Mouse (Mus musculus) layer of hippocampus, adult 11-12 months (tissue): Measurements from ENCODE around the gene Phactr4.

Experiments used
- DNase-seq: peaks from one replicate; pipeline ENCODE4 v3.0.0; 2022; ENCODE audit warnings: low spot score

Phactr4 gene

GRCm38 (mm10) chr4:132369953-132370750 lies 52.1 kb downstream of the Phactr4 start:
- no peak for DNase-seq

- DNase-seq: no peak
These were observed 54.6 kb downstream of the Phactr4 start for GRCm38 (mm10) chr4:132367480-132368201.

GRCm38 (mm10) chr4:132365450-132366060 lies 56.7 kb downstream of the Phactr4 start:
- DNase-seq: no peak

- DNase-seq: no peak
These were observed 58.8 kb downstream of the Phactr4 start for GRCm38 (mm10) chr4:132363487-132363886.

- no peak for DNase-seq
These were observed 62.8 kb downstream of the Phactr4 start for GRCm38 (mm10) chr4:132359510-132359909.

GRCm38 (mm10) chr4:132356170-132356569 lies 66.1 kb downstream of the Phactr4 start:
- peak; percentile 16 for DNase-seq

- DNase-seq: no peak
These were observed 66.9 kb downstream of the Phactr4 start for GRCm38 (mm10) chr4:132355403-132355802.

- no peak for DNase-seq
These were observed 67.7 kb downstream of the Phactr4 start for GRCm38 (mm10) chr4:132354571-132354970.

GRCm38 (mm10) chr4:132353481-132353885 lies 68.8 kb downstream of the Phactr4 start, which contains the start of gene Rcc1:
Gene Rcc1, minus strand, starts transcription at chr4:132353605.
- peak; percentile 90 for DNase-seq

GRCm38 (mm10) chr4:132352739-132353138 lies 69.5 kb downstream of the Phactr4 start:
- no peak for DNase-seq

GRCm38 (mm10) chr4:132351401-132351800 lies 70.9 kb downstream of the Phactr4 start:
- DNase-seq: no peak

GRCm38 (mm10) chr4:132350854-132351253 lies 71.4 kb downstream of the Phactr4 start:
- DNase-seq: no peak

- DNase-seq: no peak
These were observed 72.1 kb downstream of the Phactr4 start for GRCm38 (mm10) chr4:132350123-132350740.

- no peak for DNase-seq
These were observed 72.7 kb downstream of the Phactr4 start for GRCm38 (mm10) chr4:132349495-132350122.

- DNase-seq: no peak
These were observed 75.6 kb downstream of the Phactr4 start for GRCm38 (mm10) chr4:132346661-132347060.

- no peak for DNase-seq
These were observed 76.0 kb downstream of the Phactr4 start for GRCm38 (mm10) chr4:132346261-132346660.

GRCm38 (mm10) chr4:132345843-132346212 lies 76.5 kb downstream of the Phactr4 start:
- no peak for DNase-seq

GRCm38 (mm10) chr4:132345135-132345842 lies 77.0 kb downstream of the Phactr4 start:
- peak; percentile 98 for DNase-seq

- no peak for DNase-seq
These were observed 77.7 kb downstream of the Phactr4 start for GRCm38 (mm10) chr4:132344403-132345134.

- DNase-seq: no peak
These were observed 80.8 kb downstream of the Phactr4 start for GRCm38 (mm10) chr4:132341451-132341850.
